Mouse (Mus musculus) ES-Bruce4 (cell line): Measurements from ENCODE around the gene Zfp788.

Experiments
- EP300 ChIP-seq: IDR thresholded peaks from 2 replicates; pipeline ENCODE4 v1.6.1; 2011; ENCODE audit warnings: low read depth, low read length; ENCODE audit not compliant: insufficient read depth
- POLR2A ChIP-seq: IDR thresholded peaks from one replicate; pipeline ENCODE4 v1.8.1; 2011; ENCODE audit warnings: low read length; ENCODE audit not compliant: insufficient read depth

DNA sequence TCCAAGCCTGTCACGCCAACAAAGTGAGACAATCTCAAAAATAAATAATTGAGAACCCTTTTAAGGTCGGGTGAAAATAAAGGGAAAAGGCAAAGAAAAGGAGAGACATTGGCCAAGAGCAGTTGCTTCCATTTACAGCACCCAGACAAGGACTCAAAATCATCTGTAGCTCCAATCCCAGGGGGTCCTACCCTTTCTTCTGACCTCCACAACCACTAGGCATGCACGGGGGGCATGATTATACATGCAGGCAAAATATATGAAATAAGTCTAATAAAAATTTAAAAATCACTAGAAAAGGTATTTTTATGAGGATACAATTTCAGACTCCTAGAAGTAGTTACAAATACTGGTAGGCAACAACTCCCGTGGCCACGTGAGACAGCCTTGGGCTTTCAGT is 34.4 kb upstream of the Zfp788 start:
- TF ChIP-seq POLR2A = no peak
- TF ChIP-seq EP300 = no peak
